Mouse (Mus musculus) cortical plate, adult 2 months (tissue): ENCODE data around the gene Ttc9.

Experiments
- CTCF ChIP-seq: fragments of 200-500 bp; IDR thresholded peaks from 2 replicates; pipeline ENCODE4 v1.5.1; 2011; ENCODE audit warnings: mild to moderate bottlenecking, control low read depth, low read length; ENCODE audit not compliant: insufficient read depth; ENCODE audit errors: extremely low read depth
- POLR2A ChIP-seq: fragments of 200-500 bp; IDR thresholded peaks from 2 replicates; pipeline ENCODE4 v1.6.1; 2011; ENCODE audit warnings: mild to moderate bottlenecking, low read length, control low read depth; ENCODE audit not compliant: insufficient read depth; ENCODE audit errors: extremely low read depth

DNA sequence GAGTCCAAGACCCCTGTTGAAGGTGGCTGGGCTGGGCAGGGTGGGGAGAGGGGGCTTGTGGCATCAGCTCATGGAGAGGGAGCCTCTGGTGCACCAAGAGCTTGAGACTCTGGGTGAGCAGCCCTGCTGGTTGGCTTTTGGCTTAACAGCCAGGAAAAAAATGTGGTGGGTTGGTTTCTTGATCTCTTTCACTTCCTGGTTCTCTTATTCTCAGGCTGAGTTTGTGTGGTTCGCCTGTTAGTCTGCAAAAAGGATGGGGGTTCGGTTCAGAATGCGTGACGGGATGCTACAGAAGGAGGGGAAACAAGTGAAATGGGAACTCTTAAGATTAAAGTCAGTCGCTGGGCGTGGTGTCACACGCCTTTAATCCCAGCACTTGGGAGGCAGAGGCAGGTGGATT, 27.0 kb downstream of the Ttc9 start:
- TF ChIP-seq CTCF (no peak), POLR2A (no peak)
